Mouse (Mus musculus) right cerebral cortex, postnatal 36 days (tissue): Measurements from ENCODE around the gene Fem1a.

Experiments
- DNase-seq, 2 experiments: peaks; one replicate each; pipeline ENCODE4 v3.0.0; 2022; ENCODE audit warnings: low spot score in 2 of 2, mixed read lengths in 1 of 2

Fem1a gene

DNA sequence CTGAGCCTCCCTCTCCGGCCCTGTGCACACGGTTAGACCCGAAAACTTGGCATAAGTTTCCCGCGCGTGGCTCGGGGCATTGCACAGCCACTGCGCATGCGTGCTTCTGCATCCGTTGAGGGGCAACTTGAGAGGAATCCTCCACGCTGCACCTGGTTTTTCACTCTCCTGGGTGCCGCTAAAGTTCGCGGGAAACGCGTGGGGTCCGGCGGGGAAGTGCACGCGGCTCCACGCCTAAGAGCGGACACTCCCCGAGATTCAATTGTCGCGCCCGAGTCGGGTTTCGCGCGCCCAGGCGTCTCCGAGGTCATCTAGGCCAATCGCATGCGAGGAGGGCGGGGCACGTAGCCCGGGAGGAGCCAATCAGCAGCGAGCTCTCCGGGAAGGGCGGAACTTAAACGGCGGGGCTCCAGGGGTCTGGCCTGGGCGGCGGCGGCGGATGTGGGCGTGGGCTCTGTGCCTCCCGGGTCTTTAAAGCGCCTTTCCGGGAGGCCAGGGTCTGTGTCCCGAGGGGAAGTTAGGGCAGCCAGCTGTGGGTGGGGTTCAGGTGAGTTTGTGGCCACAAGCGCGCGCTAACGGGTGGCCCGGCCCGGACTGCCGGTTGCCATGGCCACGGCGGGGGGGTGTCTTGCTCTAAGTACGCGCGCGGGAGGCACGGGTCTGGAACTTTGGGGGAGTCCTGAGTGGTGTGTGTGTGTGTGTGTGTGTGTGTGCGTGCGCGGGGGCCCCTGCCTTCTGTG is 47.4 kb downstream of the Fem1a start:
- peak; percentile 86 to 87 for DNase-seq

DNA sequence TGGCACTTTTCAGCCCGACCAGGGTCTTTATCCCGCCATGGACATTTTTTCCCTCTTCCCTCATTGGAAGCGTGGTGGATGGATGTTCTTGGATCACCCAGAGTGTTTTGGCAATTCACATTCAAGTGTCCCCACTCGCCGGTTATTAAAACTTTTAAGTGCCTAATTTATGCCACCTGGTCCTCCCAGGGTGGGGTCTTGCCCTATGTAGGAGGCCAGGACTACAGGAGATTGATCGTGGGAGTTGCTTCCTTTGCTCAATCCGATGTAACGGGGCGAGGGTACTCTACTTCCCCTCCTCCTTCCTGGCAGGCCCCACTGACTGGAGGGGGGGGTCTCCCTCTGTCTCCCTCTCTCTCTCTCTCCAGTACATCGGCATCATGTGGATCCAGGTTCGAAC is 48.1 kb downstream of the Fem1a start:
- DNase-seq: no peak

DNA sequence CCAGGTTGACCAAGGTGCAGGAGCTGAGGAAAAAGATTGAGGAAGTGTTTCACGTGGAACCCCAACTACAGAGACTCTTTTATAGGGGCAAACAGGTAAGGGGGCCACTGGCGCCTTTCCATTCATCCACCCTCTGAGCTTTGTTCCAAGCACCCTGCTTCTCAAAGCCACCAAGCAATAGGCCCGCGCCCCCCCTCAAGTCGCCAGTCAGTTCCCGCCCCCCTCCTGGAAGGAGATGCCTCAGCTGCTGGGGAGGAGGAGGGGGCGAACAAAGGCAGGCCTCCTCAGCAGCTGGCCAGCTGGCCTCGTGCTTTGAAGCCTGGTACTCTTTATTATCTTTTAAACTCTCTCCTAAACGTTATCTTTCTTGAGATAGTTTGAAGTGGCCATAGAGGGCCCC is 48.5 kb downstream of the Fem1a start:
- DNase-seq: no peak

DNA sequence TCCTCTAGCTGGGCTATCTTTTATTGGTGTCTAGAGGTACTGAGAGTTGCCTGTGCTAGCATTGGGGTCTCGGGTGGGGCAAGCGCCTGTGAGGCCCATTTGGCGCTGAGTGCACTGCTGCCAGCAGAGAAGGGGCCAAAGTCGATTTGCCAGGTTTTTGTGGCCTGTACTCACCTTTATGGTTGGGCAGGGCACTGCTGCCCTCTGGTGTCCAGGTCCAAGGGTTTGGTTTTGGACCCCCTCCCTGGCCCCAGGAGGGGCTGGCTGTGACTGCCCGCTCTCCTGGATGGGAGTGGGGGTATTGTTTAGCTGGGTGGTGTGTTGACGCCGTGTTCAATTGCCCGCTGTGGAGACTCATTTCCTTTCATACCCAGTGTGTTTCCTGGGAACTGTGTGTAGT is 49.2 kb downstream of the Fem1a start:
- no peak for DNase-seq

DNA sequence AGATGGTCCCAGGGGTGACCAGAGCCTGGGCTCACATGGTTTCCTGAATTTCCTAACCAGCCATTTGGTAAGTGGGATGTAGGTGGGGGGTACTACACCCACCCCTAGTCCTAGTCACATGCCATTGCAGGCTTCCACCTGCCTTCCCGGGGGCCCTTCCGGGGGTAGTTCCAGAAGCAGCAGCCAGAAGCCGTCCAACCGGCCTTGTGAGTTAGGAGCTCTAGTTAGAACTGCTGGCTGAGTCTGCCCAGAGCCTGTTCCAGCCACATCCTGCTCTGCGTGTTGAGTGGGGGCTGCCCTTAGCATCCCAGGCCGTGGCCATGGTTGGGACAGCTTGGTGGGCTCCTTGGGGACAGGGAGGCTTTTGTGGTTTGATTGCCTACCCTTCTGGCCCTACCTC is 51.5 kb downstream of the Fem1a start:
- DNase-seq: no peak

DNA sequence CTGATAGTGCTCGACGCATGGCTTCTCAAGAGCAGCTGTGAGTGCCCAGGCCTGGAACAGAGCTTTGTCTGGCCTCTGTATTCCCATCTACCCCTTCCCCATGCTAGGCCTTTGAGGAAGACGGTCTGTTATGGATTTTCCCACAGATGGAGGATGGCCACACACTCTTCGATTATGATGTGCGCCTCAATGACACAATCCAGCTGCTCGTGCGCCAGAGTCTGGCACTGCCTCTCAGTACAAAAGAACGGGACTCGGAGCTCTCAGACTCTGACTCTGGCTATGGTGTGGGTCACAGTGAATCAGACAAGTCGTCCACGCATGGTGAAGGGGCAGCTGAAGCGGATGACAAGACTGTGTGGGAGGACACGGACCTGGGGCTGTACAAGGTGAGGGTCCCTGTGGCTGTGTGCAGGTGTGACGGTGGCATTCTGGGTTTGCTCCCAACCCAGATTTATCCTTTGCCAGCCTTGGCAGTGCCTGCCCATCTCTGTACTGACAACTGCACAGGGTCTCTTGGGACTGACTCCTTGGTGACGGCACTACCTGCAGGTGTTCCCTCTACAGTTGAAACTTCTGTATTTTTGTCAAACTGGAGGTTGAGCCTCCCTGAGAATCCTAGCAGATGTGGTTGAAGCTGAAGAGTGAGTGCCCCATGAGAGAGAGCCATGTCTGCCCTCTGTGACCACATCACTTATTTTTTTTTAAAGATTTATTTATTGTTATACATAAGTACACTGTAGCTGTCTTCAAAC is 52.8 kb downstream of the Fem1a start:
- DNase-seq: no peak
